Mouse (Mus musculus) neural tube, embryonic 14.5 days (tissue): ENCODE measurements around the gene Vwa3a. TPM values are rescaled to one million over a fixed set of nuclear protein-coding genes. Genes with fewer than 3 reads are reported as not detected.

Experiments
- ATAC-seq: fragments of 200-750 bp; cut with Nextera tagmentation; 2 replicates; pipeline ENCODE4 v1.8.0; 2017; ENCODE audit warnings: low read depth, mild to moderate bottlenecking, moderate TSS enrichment, moderate library complexity
- H3K27ac ChIP-seq: fragments of 300-500 bp; sonication (generic); 2 replicates; pipeline ENCODE4 v1.5.1; 2014; ENCODE audit warnings: low read depth, mild to moderate bottlenecking, control low read depth, low read length, moderate library complexity, mixed read lengths
- H3K27me3 ChIP-seq: fragments of 300-500 bp; sonication (generic); 2 replicates; pipeline ENCODE4 v1.6.1; 2014; ENCODE audit warnings: low read length; ENCODE audit not compliant: control insufficient read depth, insufficient read depth
- H3K36me3 ChIP-seq: fragments of 300-500 bp; sonication (generic); 2 replicates; pipeline ENCODE4 v1.6.1; 2014; ENCODE audit warnings: low read length, mixed read lengths; ENCODE audit not compliant: control insufficient read depth, insufficient read depth
- H3K4me1 ChIP-seq: fragments of 300-500 bp; sonication (generic); 2 replicates; pipeline ENCODE4 v1.6.1; 2014; ENCODE audit warnings: low read length; ENCODE audit not compliant: control insufficient read depth, insufficient read depth
- H3K4me2 ChIP-seq: fragments of 300-500 bp; sonication (generic); 2 replicates; pipeline ENCODE4 v1.6.1; 2014; ENCODE audit warnings: mild to moderate bottlenecking, low read depth, low read length, control low read depth
- H3K4me3 ChIP-seq: fragments of 300-500 bp; sonication (generic); 2 replicates; pipeline ENCODE4 v1.5.1; 2014; ENCODE audit warnings: low read depth, low read length, control low read depth, mixed read lengths
- H3K9ac ChIP-seq: fragments of 300-500 bp; sonication (generic); replicated peaks from 2 replicates; pipeline ENCODE4 v1.6.1; 2014; ENCODE audit warnings: low read depth, mild to moderate bottlenecking, control low read depth, low read length, mixed read lengths
- H3K9me3 ChIP-seq: fragments of 300-500 bp; sonication (generic); 2 replicates; pipeline ENCODE4 v1.6.1; 2016; ENCODE audit warnings: low read length; ENCODE audit not compliant: control insufficient read depth
- WGBS: fragments of 180-500 bp; shearing (Covaris S2); extraction: QIAGEN DNeasy Blood & Tissue Kit; methylation state at CpG from one replicate; pipeline ENCODE4 v1.1.7; 2014; 5-methylcytosine and 5-hydroxymethylcytosine counted together
- polyA plus RNA-seq: library from polyadenylated mRNA; unstranded; fragments of >200 nt; fragmentation: Nextera tagmentation; extraction: Ambion mirVana; gene quantifications from 2 replicates; pipeline ENCODE4 v1.2.1, GENCODE M21; 2014

The Vwa3a gene
- polyA plus RNA-seq, 1 experiment from 2014 or later = 1.1 TPM

DNA sequence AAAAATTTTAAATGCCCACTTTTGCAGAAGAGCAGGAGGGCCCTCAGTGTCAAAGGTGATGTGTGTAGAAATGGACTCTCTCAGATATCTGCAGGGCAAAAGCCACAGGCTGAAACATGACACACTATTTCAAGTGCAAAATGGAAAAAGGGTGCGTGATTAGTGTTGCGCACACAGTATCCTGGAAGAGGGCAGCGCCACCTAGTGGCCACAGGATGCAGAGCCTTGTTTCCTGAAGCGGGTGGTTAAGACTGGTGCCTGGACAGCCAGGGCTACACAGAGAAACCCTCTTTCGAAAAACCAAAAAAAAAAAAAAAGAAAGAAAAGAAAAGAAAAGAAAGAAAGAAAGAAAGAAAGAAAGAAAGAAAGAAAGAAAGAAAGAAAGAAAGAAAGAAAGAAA lies 15.6 kb downstream of the Vwa3a start:
- Histone ChIP-seq H3K27me3 (no peaks in the 10 kb centered on the region), H3K9me3 (no peaks in the 10 kb centered on the region), H3K4me3 (no peak overlapping the region), H3K27ac (no peak overlapping the region), H3K9ac (no peak overlapping the region), H3K4me2 (no peak overlapping the region), H3K36me3 (no peaks in the 10 kb centered on the region), H3K4me1 (no peaks in the 10 kb centered on the region)
- WGBS = 6% methylated on average over 5 of the region's 5 CpGs
- ATAC-seq = peak; percentile 90; the same call in 1 of the 2 replicates

DNA sequence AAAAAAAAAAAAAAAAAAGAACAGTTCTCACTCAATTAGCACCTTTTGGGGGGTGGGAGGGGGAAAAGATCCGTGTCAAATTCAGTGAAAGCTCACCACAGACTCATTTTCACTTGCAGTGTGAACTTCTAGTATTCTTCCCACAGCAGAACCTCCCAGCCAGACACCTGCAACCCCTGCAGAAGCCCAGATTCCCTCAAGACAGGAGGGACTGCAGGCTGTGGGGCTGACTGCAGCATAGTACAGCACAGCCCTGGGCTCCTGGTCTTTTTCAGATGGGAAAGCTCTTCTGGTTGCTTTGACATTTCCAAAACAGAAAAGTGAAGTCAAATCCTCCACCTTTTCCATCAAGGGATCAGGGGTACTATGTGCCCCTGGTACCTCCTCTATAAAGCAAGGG lies 28.3 kb downstream of the Vwa3a start:
- no peaks in the 10 kb centered on the region for H3K9me3 ChIP-seq
- no peaks in the 10 kb centered on the region for H3K4me1 ChIP-seq
- no peak overlapping the region for H3K27ac ChIP-seq
- no peak overlapping the region for H3K4me2 ChIP-seq
- no peaks in the 10 kb centered on the region for H3K36me3 ChIP-seq
- H3K4me3 ChIP-seq = no peak overlapping the region
- no peaks in the 10 kb centered on the region for H3K27me3 ChIP-seq
- no peak for ATAC-seq
- no peak overlapping the region for H3K9ac ChIP-seq
- WGBS = 11% methylated on average over 1 of the region's 1 CpGs

DNA sequence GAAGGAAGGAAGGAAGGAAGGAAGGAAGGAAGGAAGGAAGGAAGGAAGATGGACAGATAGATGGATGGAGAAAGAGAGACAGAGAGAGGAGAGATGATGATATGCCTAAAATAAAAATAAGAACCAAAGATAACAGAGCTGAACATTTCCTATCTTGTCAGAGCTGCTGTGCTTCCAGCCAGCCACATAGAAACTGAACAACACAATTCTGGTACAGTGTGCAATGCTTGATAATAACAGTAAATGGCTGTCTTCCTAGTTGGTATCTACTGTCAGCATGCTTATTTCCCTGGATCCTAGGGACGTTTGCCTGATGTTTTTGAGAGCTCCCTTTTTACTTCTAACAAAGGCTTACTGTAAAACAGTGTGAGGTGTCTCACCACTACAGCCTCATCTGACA lies 32.3 kb downstream of the Vwa3a start:
- H3K36me3 ChIP-seq = no peaks in the 10 kb centered on the region
- no peaks in the 10 kb centered on the region for H3K9me3 ChIP-seq
- H3K4me2 ChIP-seq = no peak overlapping the region
- no peaks in the 10 kb centered on the region for H3K27me3 ChIP-seq
- no peak overlapping the region for H3K9ac ChIP-seq
- no peak overlapping the region for H3K4me3 ChIP-seq
- H3K27ac ChIP-seq = no peak overlapping the region
- no peaks in the 10 kb centered on the region for H3K4me1 ChIP-seq
- no peak for ATAC-seq
- WGBS = 44% methylated on average over 1 of the region's 1 CpGs

DNA sequence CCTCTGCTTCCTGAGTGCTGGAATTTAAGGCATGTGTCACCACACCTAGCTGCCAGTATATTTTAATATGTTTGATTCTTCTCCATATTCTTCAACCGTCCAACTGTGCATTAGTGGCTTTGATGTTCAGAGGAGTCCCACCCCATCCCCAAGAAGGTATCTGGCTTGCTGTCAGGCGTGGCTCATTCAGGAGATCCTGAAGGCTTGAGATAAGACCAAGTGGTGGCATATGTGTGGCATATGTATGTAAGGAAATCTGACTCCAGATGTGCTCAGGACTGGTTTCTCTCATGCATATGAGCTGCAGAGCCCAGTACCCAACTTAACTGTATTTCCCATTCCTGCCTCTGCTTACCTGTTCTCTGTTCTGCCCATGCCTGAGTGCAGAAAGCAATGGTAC lies 38.9 kb downstream of the Vwa3a start:
- 71% methylated on average over 2 of the region's 2 CpGs for WGBS
- no peak overlapping the region for H3K4me3 ChIP-seq
- H3K27me3 ChIP-seq = no peaks in the 10 kb centered on the region
- H3K36me3 ChIP-seq = no peaks in the 10 kb centered on the region
- no peak for ATAC-seq
- H3K27ac ChIP-seq = no peak overlapping the region
- H3K4me1 ChIP-seq = no peaks in the 10 kb centered on the region
- no peaks in the 10 kb centered on the region for H3K9me3 ChIP-seq
- no peak overlapping the region for H3K9ac ChIP-seq
- no peak overlapping the region for H3K4me2 ChIP-seq

DNA sequence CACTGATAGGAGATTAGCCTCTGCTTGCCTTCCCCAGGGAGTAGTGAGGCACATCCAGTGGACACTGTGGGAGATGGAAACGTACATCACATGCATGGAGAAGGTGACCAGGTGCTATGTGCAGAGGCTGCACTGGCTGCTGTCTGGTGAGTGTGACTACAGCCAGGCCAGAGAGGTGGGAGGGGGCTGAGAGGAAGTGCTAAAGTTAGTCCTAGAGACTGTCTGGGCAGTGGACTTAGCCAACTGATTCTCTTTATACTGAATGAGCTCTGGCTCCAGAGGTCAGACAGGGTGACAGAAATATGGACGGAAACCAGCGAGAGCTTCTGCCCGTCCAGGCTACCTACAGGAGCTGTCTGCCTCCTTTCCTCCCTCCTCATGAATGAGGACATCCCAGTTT lies 56.4 kb downstream of the Vwa3a start:
- Histone ChIP-seq H3K4me3 (no peak overlapping the region), H3K9me3 (no peaks in the 10 kb centered on the region), H3K4me2 (no peak overlapping the region), H3K9ac (no peak overlapping the region), H3K4me1 (no peaks in the 10 kb centered on the region), H3K36me3 (no peaks in the 10 kb centered on the region), H3K27me3 (no peaks in the 10 kb centered on the region), H3K27ac (no peak overlapping the region)
- 69% methylated on average over 4 of the region's 4 CpGs for WGBS
- ATAC-seq = no peak

DNA sequence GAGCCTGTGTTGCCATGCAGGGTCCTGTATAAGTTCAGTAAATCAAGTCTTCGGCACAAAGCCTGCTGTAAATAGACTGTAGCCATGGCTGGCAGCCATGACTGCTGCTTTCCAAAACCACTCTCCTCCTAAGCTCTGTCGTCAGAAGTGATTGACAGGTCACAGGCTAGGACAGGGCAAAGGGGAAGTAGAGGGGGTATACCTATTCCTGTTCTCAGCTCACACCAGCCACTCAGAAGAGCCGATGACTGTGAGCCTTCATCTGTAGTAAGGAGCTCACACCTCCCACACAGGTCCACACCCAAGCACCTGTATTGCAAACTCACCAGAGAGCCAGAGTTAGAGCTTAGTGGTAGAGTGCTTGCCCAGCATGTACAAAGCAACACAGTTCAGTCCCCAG lies 57.3 kb downstream of the Vwa3a start:
- Histone ChIP-seq H3K27me3 (no peaks in the 10 kb centered on the region), H3K9ac (no peak overlapping the region), H3K4me2 (no peak overlapping the region), H3K4me3 (no peak overlapping the region), H3K27ac (no peak overlapping the region), H3K36me3 (no peaks in the 10 kb centered on the region), H3K9me3 (no peaks in the 10 kb centered on the region), H3K4me1 (no peaks in the 10 kb centered on the region)
- ATAC-seq = no peak
- 77% methylated on average over 3 of the region's 3 CpGs for WGBS

DNA sequence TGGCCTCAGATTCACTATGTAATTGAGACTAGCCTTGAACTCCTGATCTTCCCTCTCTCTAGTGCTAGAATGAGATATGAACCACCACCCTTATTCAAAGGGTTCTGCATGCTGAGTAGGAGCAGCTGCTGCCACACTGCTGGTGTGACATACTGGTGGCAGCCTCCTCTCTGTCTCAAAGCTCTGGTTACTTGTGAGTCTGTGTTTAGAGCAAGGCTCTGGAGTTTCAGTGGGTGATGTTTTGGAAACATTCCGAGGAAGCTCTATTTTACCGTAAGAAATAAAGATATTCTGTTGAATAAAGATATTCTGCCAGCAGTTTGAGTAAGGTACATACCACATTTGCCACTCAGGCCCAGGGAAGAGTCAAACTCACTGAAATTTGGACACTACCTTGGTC lies 64.2 kb downstream of the Vwa3a start:
- ATAC-seq = no peak
- 89% methylated on average over 2 of the region's 2 CpGs for WGBS

DNA sequence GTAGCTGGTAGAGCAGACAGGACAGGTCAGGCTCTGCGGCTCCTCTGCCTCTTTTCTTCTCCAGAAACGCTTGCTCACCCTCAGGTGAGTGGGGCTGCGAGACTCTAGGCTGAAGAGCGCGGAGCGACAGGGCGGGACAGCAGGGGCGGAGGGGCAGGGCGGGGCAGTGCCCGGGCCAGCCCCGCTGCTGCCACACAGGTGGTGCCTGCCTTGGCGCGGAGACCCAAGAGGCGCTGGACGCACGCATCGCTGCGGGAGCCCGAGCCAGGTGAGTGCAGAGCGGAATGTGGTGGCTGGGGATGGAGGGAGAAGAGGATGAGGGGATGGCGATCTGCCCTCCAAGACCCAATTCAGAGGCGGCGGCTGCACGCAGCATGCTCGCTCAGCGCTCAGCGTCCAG lies 70.6 kb downstream of the Vwa3a start:
- Histone ChIP-seq H3K4me3 (peak overlapping the region; percentile 17; the same call in 1 of the 2 replicates), H3K9me3 (no peaks in the 10 kb centered on the region), H3K9ac (peak overlapping the region; percentile 41), H3K27ac (no peak overlapping the region), H3K27me3 (no peaks in the 10 kb centered on the region), H3K4me1 (no peaks in the 10 kb centered on the region), H3K4me2 (peak overlapping the region; percentile 49), H3K36me3 (no peaks in the 10 kb centered on the region)
- ATAC-seq = no peak
- 5% methylated on average over 27 of the region's 27 CpGs for WGBS

More for the DNA sequence above, 64.2 kb downstream of the Vwa3a start:
- no peak overlapping the region for H3K27ac ChIP-seq
- H3K36me3 ChIP-seq = no peaks in the 10 kb centered on the region
- H3K27me3 ChIP-seq = no peaks in the 10 kb centered on the region
- no peak overlapping the region for H3K4me3 ChIP-seq
- no peak overlapping the region for H3K9ac ChIP-seq
- no peaks in the 10 kb centered on the region for H3K9me3 ChIP-seq
- H3K4me1 ChIP-seq = no peaks in the 10 kb centered on the region
- H3K4me2 ChIP-seq = no peak overlapping the region

DNA sequence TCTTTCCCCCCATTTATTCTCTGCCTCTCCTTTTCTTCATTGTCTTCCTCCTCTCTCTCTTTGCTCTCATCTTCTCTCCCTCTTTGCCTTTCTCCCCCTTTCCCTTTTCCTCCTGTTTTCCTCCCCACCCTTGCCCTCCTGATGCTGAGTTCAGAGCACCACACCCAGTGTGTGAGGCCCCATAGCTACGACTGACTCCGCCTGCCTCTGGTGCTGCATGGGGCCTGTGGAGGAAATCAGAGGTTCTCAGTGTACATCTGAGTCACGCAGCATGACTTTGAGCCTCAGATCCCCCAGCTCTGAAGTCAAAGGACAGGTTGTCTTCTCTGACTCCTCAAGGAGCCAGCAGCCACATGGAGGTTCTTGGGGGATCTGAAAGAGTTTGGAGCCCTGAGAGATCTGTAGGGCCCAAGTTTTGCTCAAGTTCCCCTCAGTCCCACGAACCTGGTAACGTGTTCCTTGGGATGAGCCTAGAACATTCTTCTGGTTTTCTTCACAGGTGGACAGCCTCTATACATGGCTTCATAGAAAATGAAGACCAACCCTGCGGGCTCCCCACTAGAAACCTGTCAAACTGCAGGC lies 72.8 kb downstream of the Vwa3a start, which contains the start of gene Gm5737:
TSS of gene Gm5737 (plus strand) at position 532 of the 582 bp plus-strand sequence.
- WGBS = 83% methylated on average over 6 of the region's 6 CpGs
- no peak for ATAC-seq
- H3K9me3 ChIP-seq = no peaks in the 10 kb centered on the region

More for the DNA sequence above, 72.8 kb downstream of the Vwa3a start, which contains the start of gene Gm5737:
- H3K27ac ChIP-seq = no peak within 1 kb of the TSS
- no peak within 1 kb of the TSS for H3K4me2 ChIP-seq
- no peaks in the 10 kb centered on the region for H3K36me3 ChIP-seq
- H3K9ac ChIP-seq = no peak within 1 kb of the TSS
- no peak within 1 kb of the TSS for H3K4me3 ChIP-seq
- H3K27me3 ChIP-seq = no peaks in the 10 kb centered on the region
- no peaks in the 10 kb centered on the region for H3K4me1 ChIP-seq
